Mouse (Mus musculus) small intestine, adult 2 months (tissue): ENCODE results near the gene Rims3.

Experiments
- CTCF ChIP-seq: fragments of 200-500 bp; IDR thresholded peaks from 2 replicates; pipeline ENCODE4 v1.5.1; 2012; ENCODE audit warnings: low read depth, mild to moderate bottlenecking, control low read depth, inconsistent platforms, low read length, moderate library complexity, mixed read lengths; ENCODE audit not compliant: insufficient replicate concordance, insufficient read length; ENCODE audit errors: extremely low read depth
- POLR2A ChIP-seq: fragments of 200-500 bp; IDR thresholded peaks from 2 replicates; pipeline ENCODE4 v1.6.1; 2012; ENCODE audit warnings: low read depth, mild to moderate bottlenecking, control low read depth, inconsistent platforms, low read length, moderate library complexity

DNA sequence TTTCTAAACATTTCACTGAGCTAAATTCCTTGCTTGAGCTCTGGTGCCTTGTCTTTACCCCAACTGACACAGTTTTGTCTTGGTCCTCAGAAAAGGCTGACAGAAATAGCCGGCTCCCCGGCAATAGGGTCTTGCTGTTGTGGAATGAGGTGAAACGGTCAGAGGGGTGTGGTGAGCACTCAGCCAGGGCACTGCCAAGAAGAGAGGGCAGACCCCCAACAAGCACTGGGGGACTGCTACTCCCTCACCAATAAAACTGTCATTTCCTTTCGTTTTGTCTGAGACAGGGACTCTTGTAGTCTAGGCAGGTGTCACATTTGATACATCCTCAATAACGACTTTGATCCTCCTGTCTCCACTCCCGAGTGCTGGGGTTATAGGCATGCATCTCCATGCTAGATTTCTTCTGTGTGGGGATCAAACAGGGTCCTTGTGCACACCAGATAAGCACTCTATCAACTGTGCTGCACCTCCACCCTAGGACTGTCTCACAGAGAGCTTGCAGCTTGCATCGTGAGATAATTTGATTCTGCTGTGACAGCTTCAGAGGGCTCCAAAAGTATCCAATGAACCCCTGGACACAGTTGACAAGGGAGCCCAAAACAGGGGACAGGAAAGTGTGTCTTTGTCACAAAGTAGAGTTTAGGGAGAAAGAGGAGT, 10.1 kb upstream of the Rims3 start:
- TF ChIP-seq CTCF (no peak), POLR2A (no peak)
